Mouse (Mus musculus): ENCODE data around the gene Nek3. TPM values are rescaled to one million over a fixed set of nuclear protein-coding genes. Genes with fewer than 3 reads are reported as not detected.

The Nek3 gene
- polyA plus RNA-seq, 1 experiment from 2014 or later = 3.5 TPM

- Histone ChIP-seq H3K4me2 (replicated peaks; ENCODE audit: low read depth, low read length) (no peak overlapping the region), H3K9ac (replicated peaks; ENCODE audit: low read depth) (no peak overlapping the region), H3K27me3 (replicated peaks; ENCODE audit: insufficient read depth, low read length) (no peaks in the 10 kb centered on the region), H3K4me1 (ENCODE audit: insufficient read depth, low read depth, low read length) (no peaks in the 10 kb centered on the region), H3K36me3 (ENCODE audit: insufficient read depth, low read length) (no peaks in the 10 kb centered on the region), H3K9me3 (ENCODE audit: low read length) (no peaks in the 10 kb centered on the region), H3K27ac (ENCODE audit: low read length) (no peak overlapping the region), H3K4me3 (ENCODE audit: low read depth, low read length) (no peak overlapping the region)
- DNase-seq (ENCODE audit: low spot score) = no peak
- TF ChIP-seq CTCF (IDR thresholded peaks at IDR 0.05) = no peak
- TF ChIP-seq EP300 (IDR thresholded peaks at IDR 0.05) = no peak
- ATAC-seq = no peak
- 91% methylated on average over 5 of the region's 5 CpGs for WGBS
Observed at GRCm38 (mm10) chr8:22169167-22169566, 2.9 kb upstream of the Nek3 start.

GRCm38 (mm10) chr8:22165251-22166079 is 770 bp downstream of the Nek3 start:
- Histone ChIP-seq H3K9ac (replicated peaks; ENCODE audit: low read depth) (peak overlapping the region; percentile 20; the same call in 1 of the 2 replicates), H3K36me3 (ENCODE audit: insufficient read depth, low read length) (no peaks in the 10 kb centered on the region), H3K27me3 (replicated peaks; ENCODE audit: insufficient read depth, low read length) (no peaks in the 10 kb centered on the region), H3K4me3 (ENCODE audit: low read depth, low read length) (peak overlapping the region; percentile 56), H3K4me1 (ENCODE audit: insufficient read depth, low read depth, low read length) (no peaks in the 10 kb centered on the region), H3K9me3 (ENCODE audit: low read length) (no peaks in the 10 kb centered on the region), H3K4me2 (replicated peaks; ENCODE audit: low read depth, low read length) (peak overlapping the region; percentile 54), H3K27ac (ENCODE audit: low read length) (peak overlapping the region; percentile 29)
- ATAC-seq = peak; percentile 25
- no peak for DNase-seq (ENCODE audit: low spot score)
- 44% methylated on average over 10 of the region's 10 CpGs for WGBS
- TF ChIP-seq EP300 (IDR thresholded peaks at IDR 0.05) = no peak
- no peak for TF ChIP-seq CTCF (IDR thresholded peaks at IDR 0.05)

- TF ChIP-seq EP300 (IDR thresholded peaks at IDR 0.05) (no peak), CTCF (IDR thresholded peaks at IDR 0.05) (no peak)
- Histone ChIP-seq H3K4me3 (ENCODE audit: low read depth, low read length) (no peak overlapping the region), H3K9me3 (ENCODE audit: low read length) (no peaks in the 10 kb centered on the region), H3K4me1 (ENCODE audit: insufficient read depth, low read depth, low read length) (no peaks in the 10 kb centered on the region), H3K27ac (ENCODE audit: low read length) (no peak overlapping the region), H3K27me3 (replicated peaks; ENCODE audit: insufficient read depth, low read length) (no peaks in the 10 kb centered on the region), H3K4me2 (replicated peaks; ENCODE audit: low read depth, low read length) (no peak overlapping the region), H3K36me3 (ENCODE audit: insufficient read depth, low read length) (no peaks in the 10 kb centered on the region), H3K9ac (replicated peaks; ENCODE audit: low read depth) (no peak overlapping the region)
- no peak for ATAC-seq
- WGBS = 77% methylated on average over 10 of the region's 10 CpGs
- no peak for DNase-seq (ENCODE audit: low spot score)
Observed at GRCm38 (mm10) chr8:22164431-22164830, 1.8 kb downstream of the Nek3 start.

GRCm38 (mm10) chr8:22162206-22162605 is 4.0 kb downstream of the Nek3 start:
- no peaks in the 10 kb centered on the region for H3K4me1 ChIP-seq (ENCODE audit: insufficient read depth, low read depth, low read length)
- 63% methylated on average over 8 of the region's 8 CpGs for WGBS
- no peak overlapping the region for H3K9ac ChIP-seq (replicated peaks; ENCODE audit: low read depth)
- DNase-seq (ENCODE audit: low spot score) (no peak), ATAC-seq (no peak)
- no peak overlapping the region for H3K4me3 ChIP-seq (ENCODE audit: low read depth, low read length)
- no peak for TF ChIP-seq EP300 (IDR thresholded peaks at IDR 0.05)
- TF ChIP-seq CTCF (IDR thresholded peaks at IDR 0.05) = no peak
- no peaks in the 10 kb centered on the region for H3K9me3 ChIP-seq (ENCODE audit: low read length)
- no peak overlapping the region for H3K4me2 ChIP-seq (replicated peaks; ENCODE audit: low read depth, low read length)
- no peaks in the 10 kb centered on the region for H3K36me3 ChIP-seq (ENCODE audit: insufficient read depth, low read length)
- H3K27ac ChIP-seq (ENCODE audit: low read length) = no peak overlapping the region
- H3K27me3 ChIP-seq (replicated peaks; ENCODE audit: insufficient read depth, low read length) = no peaks in the 10 kb centered on the region

- H3K27me3 ChIP-seq (replicated peaks; ENCODE audit: insufficient read depth, low read length) = no peaks in the 10 kb centered on the region
- no peak overlapping the region for H3K9ac ChIP-seq (replicated peaks; ENCODE audit: low read depth)
- ATAC-seq (no peak), DNase-seq (ENCODE audit: low spot score) (no peak)
- no peak overlapping the region for H3K4me2 ChIP-seq (replicated peaks; ENCODE audit: low read depth, low read length)
- H3K27ac ChIP-seq (ENCODE audit: low read length) = no peak overlapping the region
- 0 out of 2 replicates have a peak, but pooled peaks cover 5% of the 10 kb centered on the region for H3K4me1 ChIP-seq (ENCODE audit: insufficient read depth, low read depth, low read length)
- H3K9me3 ChIP-seq (ENCODE audit: low read length) = no peaks in the 10 kb centered on the region
- WGBS = 27% methylated on average over 3 of the region's 3 CpGs
- TF ChIP-seq EP300 (IDR thresholded peaks at IDR 0.05) (no peak), CTCF (IDR thresholded peaks at IDR 0.05) (no peak)
- no peaks in the 10 kb centered on the region for H3K36me3 ChIP-seq (ENCODE audit: insufficient read depth, low read length)
- H3K4me3 ChIP-seq (ENCODE audit: low read depth, low read length) = no peak overlapping the region
Observed at GRCm38 (mm10) chr8:22150345-22150663, 15.9 kb downstream of the Nek3 start.

- WGBS = 68% methylated on average over 11 of the region's 11 CpGs
- no peaks in the 10 kb centered on the region for H3K36me3 ChIP-seq (ENCODE audit: insufficient read depth, low read length)
Observed at GRCm38 (mm10) chr8:22149643-22150344, 16.4 kb downstream of the Nek3 start.

More at GRCm38 (mm10) chr8:22149643-22150344, 16.4 kb downstream of the Nek3 start:
- H3K27ac ChIP-seq (ENCODE audit: low read length) = no peak overlapping the region
- ATAC-seq = no peak
- no peak for TF ChIP-seq CTCF (IDR thresholded peaks at IDR 0.05)
- no peak for TF ChIP-seq EP300 (IDR thresholded peaks at IDR 0.05)
- H3K9me3 ChIP-seq (ENCODE audit: low read length) = no peaks in the 10 kb centered on the region
- no peak overlapping the region for H3K4me3 ChIP-seq (ENCODE audit: low read depth, low read length)
- H3K27me3 ChIP-seq (replicated peaks; ENCODE audit: insufficient read depth, low read length) = no peaks in the 10 kb centered on the region
- H3K4me2 ChIP-seq (replicated peaks; ENCODE audit: low read depth, low read length) = no peak overlapping the region
- H3K9ac ChIP-seq (replicated peaks; ENCODE audit: low read depth) = no peak overlapping the region
- 0 out of 2 replicates have a peak, but pooled peaks cover 5% of the 10 kb centered on the region for H3K4me1 ChIP-seq (ENCODE audit: insufficient read depth, low read depth, low read length)
- no peak for DNase-seq (ENCODE audit: low spot score)

All from lung, postnatal 0 days (tissue).